Mouse (Mus musculus) forebrain, embryonic 13.5 days (tissue): Measurements from ENCODE around the gene Mgat4c. TPM values are rescaled to one million over a fixed set of nuclear protein-coding genes. Genes with fewer than 3 reads are reported as not detected.
"Not testable (repeated sequence)": the region's sequence is repeated elsewhere in the genome, so short reads cannot be mapped to it uniquely, and the experiment has no call there.

Experiments
- ATAC-seq: fragments of 200-750 bp; cut with Nextera tagmentation; 2 replicates; pipeline ENCODE4 v1.8.0; 2017
- H3K27ac ChIP-seq: fragments of 300-500 bp; sonication (generic); 2 replicates; pipeline ENCODE4 v1.5.1; 2015; ENCODE audit warnings: inconsistent platforms, mild to moderate bottlenecking, moderate library complexity
- H3K27me3 ChIP-seq: fragments of 300-500 bp; sonication (generic); 2 replicates; pipeline ENCODE4 v1.6.1; 2015; ENCODE audit warnings: mild to moderate bottlenecking, inconsistent platforms
- H3K36me3 ChIP-seq: fragments of 300-500 bp; sonication (generic); 2 replicates; pipeline ENCODE4 v1.6.1; 2015; ENCODE audit warnings: mild to moderate bottlenecking, inconsistent platforms; ENCODE audit not compliant: poor library complexity, severe bottlenecking
- H3K4me1 ChIP-seq: fragments of 300-500 bp; sonication (generic); 2 replicates; pipeline ENCODE4 v1.6.1; 2015; ENCODE audit warnings: inconsistent platforms
- H3K4me2 ChIP-seq: fragments of 300-500 bp; sonication (generic); 2 replicates; pipeline ENCODE4 v1.6.1; 2015; ENCODE audit warnings: inconsistent platforms, mild to moderate bottlenecking, moderate library complexity
- H3K4me3 ChIP-seq: fragments of 300-500 bp; sonication (generic); 2 replicates; pipeline ENCODE4 v1.5.1; 2015; ENCODE audit warnings: mild to moderate bottlenecking, inconsistent platforms
- H3K9ac ChIP-seq: fragments of 300-500 bp; sonication (generic); 2 replicates; pipeline ENCODE4 v1.6.1; 2015; ENCODE audit warnings: mild to moderate bottlenecking, inconsistent platforms
- H3K9me3 ChIP-seq: fragments of 300-500 bp; sonication (generic); replicated peaks from 2 replicates; pipeline ENCODE4 v1.6.1; 2016; ENCODE audit warnings: inconsistent platforms
- WGBS: fragments of 180-500 bp; shearing (Covaris S2); methylation state at CpG from one replicate; pipeline ENCODE4 v1.1.7; 2015; 5-methylcytosine and 5-hydroxymethylcytosine counted together
- microRNA-seq: library from miRNA; unstranded; fragments of <30 nt; microRNA quantifications from one replicate; pipeline ENCODE4, GENCODE M21; 2016
- polyA plus RNA-seq: library from polyadenylated mRNA; unstranded; fragments of >200 nt; fragmentation: Nextera tagmentation; extraction: Ambion mirVana; gene quantifications from 2 replicates; pipeline ENCODE4 v1.2.1, GENCODE M21; 2015

Mgat4c gene
- polyA plus RNA-seq, 1 experiment from 2014 or later = 7.7 TPM

DNA sequence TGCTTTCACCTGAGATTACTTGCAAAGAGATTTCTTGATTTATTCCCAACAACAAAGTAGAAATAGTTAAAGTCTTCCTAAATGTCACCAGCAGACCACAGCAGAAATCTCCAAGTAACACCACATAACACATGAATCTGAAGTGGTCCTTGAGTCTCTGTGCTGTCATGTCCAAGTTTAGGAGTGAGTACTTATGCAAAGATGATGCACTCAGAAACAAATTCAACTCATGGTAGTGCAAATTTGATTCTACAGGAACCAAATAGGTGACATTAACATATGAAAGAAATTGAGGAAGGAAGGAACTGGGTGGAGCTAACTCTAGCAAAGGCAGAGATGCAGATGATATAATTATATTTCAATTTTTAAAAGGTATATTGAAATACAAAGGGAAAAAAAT is 690.8 kb downstream of the Mgat4c start:
- ATAC-seq = no peak
- H3K27ac ChIP-seq = no peak overlapping the region
- no peaks in the 10 kb centered on the region for H3K36me3 ChIP-seq
- H3K9me3 ChIP-seq = no peaks in the 10 kb centered on the region
- no peaks in the 10 kb centered on the region for H3K4me1 ChIP-seq
- H3K4me3 ChIP-seq = no peak overlapping the region
- H3K27me3 ChIP-seq = no peaks in the 10 kb centered on the region
- H3K9ac ChIP-seq = no peak overlapping the region
- H3K4me2 ChIP-seq = no peak overlapping the region

DNA sequence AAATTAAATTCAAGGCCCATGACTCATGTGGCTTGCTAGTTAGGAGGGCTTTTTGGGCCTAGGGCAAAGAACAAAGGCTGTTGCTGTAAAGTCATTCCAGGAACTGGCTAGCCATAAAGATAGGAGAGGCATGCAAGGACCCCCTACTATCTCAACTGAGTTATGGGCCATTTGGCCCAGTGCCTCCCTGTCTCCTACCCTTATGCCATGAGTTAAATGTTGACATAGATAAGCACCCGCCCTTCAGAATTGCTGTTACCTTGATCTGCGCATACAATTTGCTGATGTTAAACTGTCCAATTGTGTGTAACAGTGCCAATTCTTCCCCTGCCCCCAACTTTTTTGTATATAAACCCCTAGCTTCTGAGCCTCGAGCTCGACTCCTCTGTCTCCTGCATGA is 692.8 kb downstream of the Mgat4c start:
- no peak overlapping the region for H3K27ac ChIP-seq
- H3K4me2 ChIP-seq = no peak overlapping the region
- no peaks in the 10 kb centered on the region for H3K36me3 ChIP-seq
- WGBS = 94% methylated on average over 4 of the region's 4 CpGs
- no peak for ATAC-seq
- no peak overlapping the region for H3K4me3 ChIP-seq
- no peaks in the 10 kb centered on the region for H3K27me3 ChIP-seq
- no peak overlapping the region for H3K9ac ChIP-seq
- no peaks in the 10 kb centered on the region for H3K4me1 ChIP-seq
- no peaks in the 10 kb centered on the region for H3K9me3 ChIP-seq

DNA sequence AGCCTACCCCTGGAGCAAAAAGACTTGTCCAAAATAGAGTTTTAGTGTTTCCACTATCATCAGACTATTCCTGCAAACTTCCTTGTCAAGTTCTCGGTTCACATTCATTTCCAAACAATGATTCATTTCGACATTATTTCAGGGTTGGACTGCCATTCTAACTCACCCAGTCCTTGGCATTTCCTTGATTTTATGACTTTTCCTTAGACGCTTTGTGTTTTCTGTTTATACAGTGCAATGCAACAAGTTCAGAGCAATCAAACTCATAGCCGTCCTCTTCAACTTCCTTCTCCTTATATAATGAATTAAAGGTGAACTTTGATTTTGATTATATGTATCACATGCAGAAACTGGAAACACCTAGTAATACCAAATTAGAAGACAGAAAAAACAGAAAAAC is 696.1 kb downstream of the Mgat4c start:
- H3K27me3 ChIP-seq = no peaks in the 10 kb centered on the region
- H3K36me3 ChIP-seq = no peaks in the 10 kb centered on the region
- H3K27ac ChIP-seq = no peak overlapping the region
- no peak overlapping the region for H3K4me2 ChIP-seq
- no peaks in the 10 kb centered on the region for H3K4me1 ChIP-seq
- 90% methylated on average over 4 of the region's 4 CpGs for WGBS
- H3K9ac ChIP-seq = no peak overlapping the region
- no peak overlapping the region for H3K4me3 ChIP-seq
- no peak for ATAC-seq
- no peaks in the 10 kb centered on the region for H3K9me3 ChIP-seq

DNA sequence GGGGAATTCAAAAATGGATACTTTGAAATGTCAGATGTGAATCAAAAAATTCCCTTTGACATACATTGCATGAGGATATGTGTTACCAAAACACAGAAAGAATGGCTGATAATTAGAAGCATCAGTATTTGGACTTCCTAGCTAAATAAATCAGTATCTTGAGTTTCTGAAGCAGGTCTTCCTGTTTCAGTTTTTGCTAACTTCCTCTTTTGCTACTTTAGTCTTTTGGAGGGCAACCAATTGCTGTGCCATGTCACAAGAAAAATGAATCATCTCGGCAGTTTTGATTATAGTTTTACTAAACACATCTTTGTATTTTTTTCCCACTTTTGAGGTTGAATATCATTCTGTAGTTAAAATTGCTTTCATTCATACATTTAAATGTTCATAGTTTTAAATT is 707.9 kb downstream of the Mgat4c start:
- Histone ChIP-seq H3K9me3 (no peaks in the 10 kb centered on the region), H3K36me3 (no peaks in the 10 kb centered on the region), H3K4me3 (no peak overlapping the region), H3K4me2 (no peak overlapping the region), H3K27me3 (no peaks in the 10 kb centered on the region), H3K4me1 (no peaks in the 10 kb centered on the region), H3K27ac (no peak overlapping the region), H3K9ac (no peak overlapping the region)
- 89% methylated on average over 1 of the region's 1 CpGs for WGBS
- no peak for ATAC-seq

DNA sequence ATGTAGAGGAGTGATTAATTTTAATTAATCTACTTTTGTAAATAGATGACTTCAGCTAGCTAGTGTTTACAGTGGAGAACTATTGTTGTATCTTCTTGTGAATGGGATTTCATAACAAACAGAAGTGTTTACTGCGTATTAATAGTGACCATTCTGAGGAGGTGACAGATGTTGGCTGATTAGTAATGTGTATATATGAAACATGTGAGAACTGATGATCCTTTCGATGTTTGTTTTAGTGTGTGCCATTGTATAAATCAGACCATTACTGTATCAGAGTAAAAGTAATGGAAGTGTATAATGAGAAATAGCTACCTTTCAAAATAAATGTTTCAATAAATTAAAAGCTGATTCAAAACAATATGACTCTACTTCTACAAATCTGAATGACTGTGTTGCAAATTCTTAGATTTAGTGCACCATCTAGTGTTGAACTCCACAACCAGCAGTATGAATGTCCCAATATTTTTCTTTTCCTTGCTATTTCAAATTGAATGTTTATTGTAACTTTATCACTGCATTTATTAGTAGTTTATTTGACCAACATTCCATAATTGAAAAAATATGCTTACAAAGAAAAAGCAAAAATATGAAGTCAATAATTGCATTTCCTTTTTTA is 736.5 kb downstream of the Mgat4c start:
- WGBS = 77% methylated on average over 2 of the region's 2 CpGs
- Histone ChIP-seq H3K27ac (no peak overlapping the region), H3K36me3 (no peaks in the 10 kb centered on the region), H3K9me3 (no peaks in the 10 kb centered on the region), H3K4me2 (no peak overlapping the region), H3K4me3 (no peak overlapping the region), H3K9ac (no peak overlapping the region), H3K27me3 (no peaks in the 10 kb centered on the region), H3K4me1 (no peaks in the 10 kb centered on the region)
- peak; percentile 51; the same call in 1 of the 2 replicates for ATAC-seq

DNA sequence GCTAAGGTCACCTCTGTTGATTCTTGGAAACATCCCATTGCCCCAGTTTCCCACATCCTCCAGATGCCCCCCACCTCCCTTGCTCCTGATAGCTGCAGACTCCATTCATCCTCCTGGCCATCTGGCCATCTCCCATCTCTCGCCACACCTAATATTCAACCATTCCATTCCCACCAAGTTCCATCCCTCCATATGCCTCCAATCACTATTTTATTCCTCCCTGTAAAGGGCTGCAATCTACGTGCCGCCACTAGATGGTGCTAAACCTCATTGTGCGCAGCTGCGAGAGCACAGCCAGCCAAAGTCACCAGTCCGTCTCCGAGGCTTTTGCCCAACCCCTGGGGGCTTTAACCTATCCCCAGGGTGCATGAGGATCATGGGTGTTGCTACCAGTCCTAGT is 753.8 kb downstream of the Mgat4c start:
- not testable (repeated sequence) for H3K27ac ChIP-seq, H3K27me3 ChIP-seq, H3K4me1 ChIP-seq, H3K4me3 ChIP-seq, H3K4me2 ChIP-seq, H3K36me3 ChIP-seq, H3K9me3 ChIP-seq, H3K9ac ChIP-seq
- 7% methylated on average over 7 of the region's 7 CpGs for WGBS
- peak; percentile 84 for ATAC-seq

DNA sequence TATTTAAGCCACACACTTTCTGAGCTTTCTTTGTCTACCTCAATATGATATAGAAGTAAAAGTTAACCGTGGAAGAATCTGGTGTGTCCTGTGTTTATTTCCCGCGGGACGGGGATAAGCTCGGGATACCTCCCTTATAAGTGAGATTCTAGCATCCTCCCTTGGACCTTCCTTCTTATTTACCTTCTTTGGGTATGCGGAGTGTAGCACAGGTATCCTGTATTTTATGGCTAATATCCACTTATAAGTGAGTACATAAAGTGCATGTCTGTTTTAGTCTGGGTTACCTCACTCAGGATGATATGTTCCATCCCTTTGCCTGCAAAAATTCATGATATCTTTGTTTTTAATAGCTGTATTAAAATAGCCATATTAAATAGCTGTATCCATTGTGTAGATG is 754.2 kb downstream of the Mgat4c start:
- H3K4me1 ChIP-seq, H3K4me3 ChIP-seq, H3K9me3 ChIP-seq, H3K36me3 ChIP-seq, H3K9ac ChIP-seq, H3K27ac ChIP-seq, H3K27me3 ChIP-seq: not testable (repeated sequence)
- ATAC-seq = peak; percentile 30; the same call in 1 of the 2 replicates
- 43% methylated on average over 6 of the region's 6 CpGs for WGBS
- peak overlapping the region; percentile 38 for H3K4me2 ChIP-seq

Small RNA genes lying within 50 kb of the gene (microRNA-seq; reads per million reads assigned to microRNA genes)
- gene Mir3059 = 6.2 reads per million, percentile 18 among the genes with 10 or more reads in this experiment
